Mouse (Mus musculus) brain, embryonic 14.5 days (tissue): ENCODE measurements at regions not wholly inside any gene's neighbourhood (a gene's known extent, or its start where the extent isn't known, plus 50 kb on each side); places are given as distances from the start of the nearest gene placed in this dataset.

Experiments
- CTCF ChIP-seq: fragments of 200-500 bp; IDR thresholded peaks from 2 replicates; pipeline ENCODE4 v1.5.1; 2012; ENCODE audit warnings: inconsistent platforms, mild to moderate bottlenecking, moderate library complexity, borderline replicate concordance; ENCODE audit not compliant: insufficient read depth, insufficient read length; ENCODE audit errors: extremely low read depth
- POLR2A ChIP-seq: fragments of 200-500 bp; IDR thresholded peaks from 2 replicates; pipeline ENCODE4 v1.6.1; 2012; ENCODE audit warnings: mild to moderate bottlenecking, inconsistent platforms, borderline replicate concordance; ENCODE audit not compliant: poor library complexity, insufficient read depth, insufficient read length, severe bottlenecking; ENCODE audit errors: extremely low read depth

DNA sequence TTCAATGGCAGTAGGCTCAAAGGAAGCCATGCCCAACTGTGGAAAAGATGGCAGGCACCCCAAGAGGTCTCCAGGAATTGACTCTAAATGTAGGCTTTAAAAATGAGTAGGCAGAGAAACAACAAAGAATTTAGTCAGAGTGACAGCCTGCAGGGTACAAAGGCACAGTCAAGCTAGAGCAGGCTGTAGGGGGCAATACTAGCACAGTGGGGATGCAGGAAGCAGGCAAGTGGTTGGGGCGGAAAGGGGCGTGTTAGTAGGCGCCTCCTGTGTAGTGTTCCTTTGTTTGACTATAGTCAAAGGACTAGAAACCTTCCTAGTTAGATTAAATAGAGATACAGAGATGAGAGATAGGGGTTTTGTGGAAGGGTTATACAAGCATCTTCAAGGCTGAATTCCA lies 211.4 kb upstream of the Pum3 start:
- TF ChIP-seq CTCF (no peak), POLR2A (no peak)
